9 mouse cellular contexts compared by ENCODE assay signal in genomic region chr15:34016397-34017156, GRCm38 (mm10).
DNase-seq lines count a peak whose midpoint lies in the region; ATAC-seq lines count a peak whose summit lies in the region.
"Had no signal": no experiment of that assay in that cellular context is flagged by ENCODE, and none has a peak within 500 bp of the region (broad histone marks: within the 10 kb centered on the region; RNA-seq: fewer than 3 reads in every experiment).

No protein-coding gene starts in this region.

- no peaks in the 10 kb centered on the region for H3K27me3 ChIP-seq in embryonic facial prominence, embryonic 10.5 days (replicated peaks; ENCODE audit: low read depth, poor library complexity, severe bottlenecking)
- H3K27me3 ChIP-seq in hindbrain, embryonic 16.5 days (replicated peaks; ENCODE audit: control insufficient read depth, insufficient read depth, low read length) = no peaks in the 10 kb centered on the region
- H3K27me3 ChIP-seq: megakaryocyte, embryonic 14.5 days had no signal

- DNase-seq in frontal cortex, postnatal 25 days (ENCODE audit: low spot score in 2 of 2) = no peak
- peak; percentile 15 for DNase-seq in urinary bladder, postnatal 25 days (ENCODE audit: low spot score)
- DNase-seq in urinary bladder, postnatal 4 days (ENCODE audit: low spot score in 2 of 2) = no peak
- DNase-seq in embryonic facial prominence, embryonic 10.5 days (ENCODE audit: low spot score) = peak; percentile 57
- DNase-seq in lung, postnatal 25 days (ENCODE audit: low spot score) = peak; percentile 30
- peak; percentile 10 for DNase-seq in right cerebral cortex, postnatal 4 days

- no peaks in the 10 kb centered on the region for H3K9me3 ChIP-seq in embryonic facial prominence, embryonic 10.5 days
- no peaks in the 10 kb centered on the region for H3K9me3 ChIP-seq in hindbrain, embryonic 16.5 days (ENCODE audit: control insufficient read depth, low read length)
- H3K9me3 ChIP-seq: megakaryocyte, embryonic 14.5 days had no signal

- no peaks in the 10 kb centered on the region for H3K36me3 ChIP-seq in embryonic facial prominence, embryonic 10.5 days (replicated peaks)
- H3K36me3 ChIP-seq in hindbrain, embryonic 16.5 days (ENCODE audit: control insufficient read depth, insufficient read depth, low read length) = no peaks in the 10 kb centered on the region

- no peak overlapping the region for H3K9ac ChIP-seq in hindbrain, embryonic 16.5 days (ENCODE audit: low read depth, low read length)

- H3K4me3 ChIP-seq in embryonic facial prominence, embryonic 10.5 days = no peak overlapping the region
- no peak overlapping the region for H3K4me3 ChIP-seq in hindbrain, embryonic 16.5 days (ENCODE audit: low read length)
- H3K4me3 ChIP-seq: megakaryocyte, embryonic 14.5 days had no signal

- no peak overlapping the region; the same call in 1 of the 2 replicates for H3K4me2 ChIP-seq in hindbrain, embryonic 16.5 days (ENCODE audit: low read length)

- peaks cover 3% of the 10 kb centered on the region; the same call in 1 of the 2 replicates for H3K4me1 ChIP-seq in embryonic facial prominence, embryonic 10.5 days
- H3K4me1 ChIP-seq in hindbrain, embryonic 16.5 days (ENCODE audit: control insufficient read depth, insufficient read depth, low read depth, low read length) = no peaks in the 10 kb centered on the region
- H3K4me1 ChIP-seq: megakaryocyte, embryonic 14.5 days had no signal

- peak; percentile 62; the same call in 1 of the 2 replicates for ATAC-seq in frontal cortex, adult (ENCODE audit: low TSS enrichment)
- ATAC-seq in hindbrain, embryonic 16.5 days = peak; percentile 56; the same call in 1 of the 2 replicates

- 47% methylated on average over 13 of the region's 13 CpGs for WGBS in embryonic facial prominence, embryonic 10.5 days
- WGBS in hindbrain, embryonic 16.5 days = 53% methylated on average over 13 of the region's 13 CpGs

- peak overlapping the region; percentile 57 for H3K27ac ChIP-seq in embryonic facial prominence, embryonic 10.5 days (replicated peaks)
- no peak overlapping the region for H3K27ac ChIP-seq in hindbrain, embryonic 16.5 days (ENCODE audit: low read depth, low read length)

Comparison
In these comparisons a context has a peak if more than half of its experiments do, and no peak if none do; other contexts are left out.
1. DNase-seq: peak in urinary bladder, postnatal 25 days (single experiment), embryonic facial prominence, embryonic 10.5 days (single experiment), lung, postnatal 25 days (single experiment) and right cerebral cortex, postnatal 4 days (single experiment); none in frontal cortex, postnatal 25 days (0 of 2) and urinary bladder, postnatal 4 days (0 of 2).